Mouse (Mus musculus): ENCODE measurements at regions not wholly inside any gene's neighbourhood (a gene's known extent, or its start where the extent isn't known, plus 50 kb on each side); places are given as distances from the start of the nearest gene placed in this dataset.

GRCm38 (mm10) chr17:75808524-75809326, 257.0 kb upstream of the Fam98a start:
- ATAC-seq (ENCODE audit: insufficient read depth, low read depth) (no peak), DNase-seq (ENCODE audit: low spot score) (no peak)
- H3K9ac ChIP-seq (replicated peaks; ENCODE audit: low read depth, low read length) = no peak overlapping the region
- no peaks in the 10 kb centered on the region for H3K4me1 ChIP-seq (ENCODE audit: control insufficient read depth, insufficient read depth)
- WGBS = 63% methylated on average over 6 of the region's 6 CpGs
- no peak overlapping the region for H3K4me3 ChIP-seq (ENCODE audit: low read depth, low read length)
- no peak for TF ChIP-seq EP300 (IDR thresholded peaks at IDR 0.05; ENCODE audit: low read depth)
- TF ChIP-seq CTCF (IDR thresholded peaks at IDR 0.05; ENCODE audit: low read depth) = no peak
- no peak overlapping the region for H3K27ac ChIP-seq (ENCODE audit: low read depth)
- no peaks in the 10 kb centered on the region for H3K36me3 ChIP-seq (replicated peaks; ENCODE audit: control insufficient read depth, insufficient read depth, low read length)
- H3K4me2 ChIP-seq (ENCODE audit: low read depth, low read length) = no peak overlapping the region
- no peaks in the 10 kb centered on the region for H3K27me3 ChIP-seq (ENCODE audit: control insufficient read depth, insufficient read depth, low read length)
- no peaks in the 10 kb centered on the region for H3K9me3 ChIP-seq (replicated peaks; ENCODE audit: control insufficient read depth, low read length)

GRCm38 (mm10) chr17:75808025-75808424, 256.3 kb upstream of the Fam98a start:
- 38% methylated on average over 1 of the region's 1 CpGs for WGBS

GRCm38 (mm10) chr17:75804358-75804757, 252.6 kb upstream of the Fam98a start:
- no peak for DNase-seq (ENCODE audit: low spot score)

More at GRCm38 (mm10) chr17:75808025-75808424, 256.3 kb upstream of the Fam98a start:
- Histone ChIP-seq H3K4me3 (ENCODE audit: low read depth, low read length) (no peak overlapping the region), H3K4me2 (ENCODE audit: low read depth, low read length) (no peak overlapping the region), H3K9ac (replicated peaks; ENCODE audit: low read depth, low read length) (no peak overlapping the region), H3K27me3 (ENCODE audit: control insufficient read depth, insufficient read depth, low read length) (no peaks in the 10 kb centered on the region), H3K27ac (ENCODE audit: low read depth) (no peak overlapping the region), H3K36me3 (replicated peaks; ENCODE audit: control insufficient read depth, insufficient read depth, low read length) (no peaks in the 10 kb centered on the region), H3K4me1 (ENCODE audit: control insufficient read depth, insufficient read depth) (no peaks in the 10 kb centered on the region), H3K9me3 (replicated peaks; ENCODE audit: control insufficient read depth, low read length) (no peaks in the 10 kb centered on the region)
- DNase-seq (ENCODE audit: low spot score) = no peak
- no peak for TF ChIP-seq CTCF (IDR thresholded peaks at IDR 0.05; ENCODE audit: low read depth)
- no peak for TF ChIP-seq EP300 (IDR thresholded peaks at IDR 0.05; ENCODE audit: low read depth)
- ATAC-seq (ENCODE audit: insufficient read depth, low read depth) = no peak

GRCm38 (mm10) chr17:75796380-75796779, 244.6 kb upstream of the Fam98a start:
- Histone ChIP-seq H3K36me3 (replicated peaks; ENCODE audit: control insufficient read depth, insufficient read depth, low read length) (no peaks in the 10 kb centered on the region), H3K4me2 (ENCODE audit: low read depth, low read length) (no peak overlapping the region), H3K9me3 (replicated peaks; ENCODE audit: control insufficient read depth, low read length) (no peaks in the 10 kb centered on the region), H3K27ac (ENCODE audit: low read depth) (no peak overlapping the region), H3K9ac (replicated peaks; ENCODE audit: low read depth, low read length) (no peak overlapping the region), H3K27me3 (ENCODE audit: control insufficient read depth, insufficient read depth, low read length) (no peaks in the 10 kb centered on the region), H3K4me3 (ENCODE audit: low read depth, low read length) (no peak overlapping the region), H3K4me1 (ENCODE audit: control insufficient read depth, insufficient read depth) (no peaks in the 10 kb centered on the region)
- TF ChIP-seq EP300 (IDR thresholded peaks at IDR 0.05; ENCODE audit: low read depth) = no peak
- DNase-seq (ENCODE audit: low spot score) (no peak), ATAC-seq (ENCODE audit: insufficient read depth, low read depth) (no peak)
- WGBS = 88% methylated on average over 3 of the region's 3 CpGs

More at GRCm38 (mm10) chr17:75804358-75804757, 252.6 kb upstream of the Fam98a start:
- Histone ChIP-seq H3K36me3 (replicated peaks; ENCODE audit: control insufficient read depth, insufficient read depth, low read length) (no peaks in the 10 kb centered on the region), H3K27ac (ENCODE audit: low read depth) (no peak overlapping the region), H3K4me2 (ENCODE audit: low read depth, low read length) (no peak overlapping the region), H3K9ac (replicated peaks; ENCODE audit: low read depth, low read length) (no peak overlapping the region), H3K27me3 (ENCODE audit: control insufficient read depth, insufficient read depth, low read length) (no peaks in the 10 kb centered on the region), H3K9me3 (replicated peaks; ENCODE audit: control insufficient read depth, low read length) (no peaks in the 10 kb centered on the region), H3K4me3 (ENCODE audit: low read depth, low read length) (no peak overlapping the region), H3K4me1 (ENCODE audit: control insufficient read depth, insufficient read depth) (no peaks in the 10 kb centered on the region)
- no peak for ATAC-seq (ENCODE audit: insufficient read depth, low read depth)
- TF ChIP-seq EP300 (IDR thresholded peaks at IDR 0.05; ENCODE audit: low read depth) (no peak), CTCF (IDR thresholded peaks at IDR 0.05; ENCODE audit: low read depth) (no peak)
- WGBS = 50% methylated on average over 1 of the region's 1 CpGs

DNA sequence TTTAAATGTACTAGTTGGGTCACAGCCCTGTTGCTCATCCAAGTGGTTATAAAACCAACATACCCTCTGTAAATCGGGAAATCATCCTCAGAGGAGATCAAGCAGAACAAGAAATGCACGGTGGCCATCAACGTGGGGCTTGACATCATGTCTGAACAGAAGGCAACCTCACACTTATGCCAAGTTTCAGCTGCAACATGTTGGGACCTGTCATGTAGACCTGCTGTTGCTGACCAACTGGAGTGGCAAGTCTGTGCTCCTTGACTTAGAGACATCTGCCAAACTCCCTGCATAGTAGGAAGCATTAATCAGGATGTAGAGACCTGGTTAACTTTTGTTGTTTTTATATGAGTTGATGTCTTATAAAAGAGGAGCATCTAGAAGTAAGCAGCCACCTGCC, 244.0 kb upstream of the Fam98a start:
- no peak for ATAC-seq (ENCODE audit: insufficient read depth, low read depth)
- DNase-seq (ENCODE audit: low spot score) = no peak

GRCm38 (mm10) chr17:75779770-75780169, 228.0 kb upstream of the Fam98a start:
- 42% methylated on average over 2 of the region's 2 CpGs for WGBS
- Histone ChIP-seq H3K27me3 (ENCODE audit: control insufficient read depth, insufficient read depth, low read length) (no peaks in the 10 kb centered on the region), H3K9ac (replicated peaks; ENCODE audit: low read depth, low read length) (no peak overlapping the region), H3K4me3 (ENCODE audit: low read depth, low read length) (no peak overlapping the region), H3K36me3 (replicated peaks; ENCODE audit: control insufficient read depth, insufficient read depth, low read length) (no peaks in the 10 kb centered on the region), H3K4me1 (ENCODE audit: control insufficient read depth, insufficient read depth) (no peaks in the 10 kb centered on the region), H3K27ac (ENCODE audit: low read depth) (no peak overlapping the region), H3K4me2 (ENCODE audit: low read depth, low read length) (no peak overlapping the region), H3K9me3 (replicated peaks; ENCODE audit: control insufficient read depth, low read length) (no peaks in the 10 kb centered on the region)
- no peak for TF ChIP-seq EP300 (IDR thresholded peaks at IDR 0.05; ENCODE audit: low read depth)
- peak; percentile 30; the same call in 1 of the 2 replicates for TF ChIP-seq CTCF (IDR thresholded peaks at IDR 0.05; ENCODE audit: low read depth)
- no peak for DNase-seq (ENCODE audit: low spot score)
- no peak for ATAC-seq (ENCODE audit: insufficient read depth, low read depth)

More for the DNA sequence above, 244.0 kb upstream of the Fam98a start:
- H3K4me1 ChIP-seq (ENCODE audit: control insufficient read depth, insufficient read depth) = no peaks in the 10 kb centered on the region
- no peaks in the 10 kb centered on the region for H3K27me3 ChIP-seq (ENCODE audit: control insufficient read depth, insufficient read depth, low read length)
- no peak overlapping the region for H3K27ac ChIP-seq (ENCODE audit: low read depth)
- no peaks in the 10 kb centered on the region for H3K36me3 ChIP-seq (replicated peaks; ENCODE audit: control insufficient read depth, insufficient read depth, low read length)
- H3K4me3 ChIP-seq (ENCODE audit: low read depth, low read length) = no peak overlapping the region
- H3K9me3 ChIP-seq (replicated peaks; ENCODE audit: control insufficient read depth, low read length) = no peaks in the 10 kb centered on the region
- TF ChIP-seq EP300 (IDR thresholded peaks at IDR 0.05; ENCODE audit: low read depth) (no peak), CTCF (IDR thresholded peaks at IDR 0.05; ENCODE audit: low read depth) (no peak)
- WGBS = 79% methylated on average over 3 of the region's 3 CpGs
- no peak overlapping the region for H3K4me2 ChIP-seq (ENCODE audit: low read depth, low read length)
- H3K9ac ChIP-seq (replicated peaks; ENCODE audit: low read depth, low read length) = no peak overlapping the region
